Mouse (Mus musculus): ENCODE measurements around the gene Arsa. TPM values are rescaled to one million over a fixed set of nuclear protein-coding genes. Genes with fewer than 3 reads are reported as not detected.
A peak's percentile ranks its signal among the peaks of the same experiment; 100 is the strongest.

Arsa gene
- total RNA-seq, 2 experiments from 2014 or later: 12.2 to 14.1 TPM

GRCm38 (mm10) chr15:89497391-89498048 is 20.3 kb upstream of the Arsa start:
- intact Hi-C loops (cut with DNase I): loop anchor here (1.0 to 2.0 kb wide), 3 partner anchors 17 to 31 kb away; partner anchors contain the start of gene Arsa
- peak; percentile 64 to 65 for DNase-seq

GRCm38 (mm10) chr15:89496841-89497240 is 19.6 kb upstream of the Arsa start:
- intact Hi-C loops (cut with DNase I): loop anchor here (1.0 kb wide), 1 partner anchor 17 kb away; no protein-coding TSS in a partner anchor
- DNase-seq: no peak

GRCm38 (mm10) chr15:89496131-89496530 is 18.9 kb upstream of the Arsa start:
- no peak for DNase-seq
- intact Hi-C loops (cut with DNase I): no loop called here

- intact Hi-C loops (cut with DNase I): no loop called here
- DNase-seq: no peak
Measured at GRCm38 (mm10) chr15:89494970-89495369, 17.7 kb upstream of the Arsa start.

- no peak for DNase-seq
- intact Hi-C loops (cut with DNase I): no loop called here
Measured at GRCm38 (mm10) chr15:89488611-89489117, 11.4 kb upstream of the Arsa start.

GRCm38 (mm10) chr15:89488182-89488581 is 11.0 kb upstream of the Arsa start:
- no peak for DNase-seq
- intact Hi-C loops (cut with DNase I): no loop called here

GRCm38 (mm10) chr15:89480584-89480983 is 3.4 kb upstream of the Arsa start:
- intact Hi-C loops (cut with DNase I): loop anchor here (1.0 kb wide), 1 partner anchor 17 kb away; no protein-coding TSS in a partner anchor
- DNase-seq: peak; percentile 76 to 81

- intact Hi-C loops (cut with DNase I): no loop called here
- no peak for DNase-seq
Measured at GRCm38 (mm10) chr15:89478622-89479021, 1.4 kb upstream of the Arsa start.

- intact Hi-C loops (cut with DNase I): loop anchor here (1.0 kb wide), 1 partner anchor 20 kb away; no protein-coding TSS in a partner anchor
Measured at GRCm38 (mm10) chr15:89477806-89478205, 581 bp upstream of the Arsa start.

GRCm38 (mm10) chr15:89476475-89476815 is 780 bp downstream of the Arsa start:
- no peak for DNase-seq
- intact Hi-C loops (cut with DNase I): no loop called here

More at GRCm38 (mm10) chr15:89477806-89478205, 581 bp upstream of the Arsa start:
- no peak for DNase-seq

GRCm38 (mm10) chr15:89475611-89476474 is 1.4 kb downstream of the Arsa start:
- DNase-seq: peak; percentile 94
- intact Hi-C loops (cut with DNase I): no loop called here

- intact Hi-C loops (cut with DNase I): no loop called here
Measured at GRCm38 (mm10) chr15:89475293-89475600, 2.0 kb downstream of the Arsa start.

GRCm38 (mm10) chr15:89474596-89475292 is 2.5 kb downstream of the Arsa start:
- DNase-seq: no peak
- intact Hi-C loops (cut with DNase I): no loop called here

More at GRCm38 (mm10) chr15:89475293-89475600, 2.0 kb downstream of the Arsa start:
- no peak for DNase-seq

GRCm38 (mm10) chr15:89473921-89474320 is 3.3 kb downstream of the Arsa start:
- no peak for DNase-seq
- intact Hi-C loops (cut with DNase I): no loop called here

- DNase-seq: no peak
- intact Hi-C loops (cut with DNase I): no loop called here
Measured at GRCm38 (mm10) chr15:89473370-89473769, 3.9 kb downstream of the Arsa start.

- DNase-seq: no peak
- intact Hi-C loops (cut with DNase I): no loop called here
Measured at GRCm38 (mm10) chr15:89471476-89471875, 5.7 kb downstream of the Arsa start.

GRCm38 (mm10) chr15:89468577-89468976 is 8.6 kb downstream of the Arsa start:
- intact Hi-C loops (cut with DNase I): loop anchor here (2.0 to 5.0 kb wide), 4 partner anchors 34 to 126 kb away; partner anchors contain the start of genes Odf3b and Tymp
- no peak for DNase-seq

- DNase-seq: no peak
- intact Hi-C loops (cut with DNase I): loop anchor here (5.0 kb wide), 3 partner anchors 37 to 123 kb away; partner anchors contain the start of genes Odf3b and Tymp
Measured at GRCm38 (mm10) chr15:89465052-89465451, 12.2 kb downstream of the Arsa start.

- intact Hi-C loops (cut with DNase I): loop anchor here (2.0 kb wide), 1 partner anchor 67 kb away; no protein-coding TSS in a partner anchor
- peak in 1 of 2 experiments; percentile 28 for DNase-seq
Measured at GRCm38 (mm10) chr15:89463334-89464235, 13.6 kb downstream of the Arsa start.
